Comparison of ENCODE assay signal across 19 mouse cellular contexts in the genomic region with DNA sequence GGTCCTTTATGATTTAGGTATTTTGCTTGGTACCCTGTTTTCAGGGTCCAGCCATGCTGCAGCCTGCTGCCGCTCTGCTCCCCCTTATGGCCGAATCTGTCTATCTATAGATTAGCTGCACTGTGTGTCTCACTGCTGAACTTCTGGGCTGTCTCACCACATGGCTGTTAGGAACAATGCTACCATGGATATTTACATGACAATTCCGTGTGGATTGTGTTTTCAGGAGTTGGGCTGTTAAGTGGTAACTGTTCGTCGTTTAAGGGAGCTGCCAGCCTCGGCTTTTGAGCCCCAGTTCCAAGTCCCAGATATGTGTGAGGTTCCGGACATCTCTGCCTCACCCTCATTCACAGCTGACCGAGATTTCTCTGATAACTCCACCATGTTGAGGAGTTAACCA.
DNase-seq lines count a peak whose midpoint lies in the region; ATAC-seq and TF ChIP-seq lines count a peak whose summit lies in the region.
"Had no signal": no experiment of that assay in that cellular context is flagged by ENCODE, and none has a peak within 500 bp of the region (broad histone marks: within the 10 kb centered on the region; RNA-seq: fewer than 3 reads in every experiment).

No protein-coding gene starts in this region.

- intact Hi-C loops in left cerebral cortex, adult 2 months (cut with DNase I): no loop called here
- intact Hi-C loops in left cerebral cortex, postnatal 10 days (cut with DNase I): no loop called here

- H3K9me3 ChIP-seq in neural tube, embryonic 14.5 days (ENCODE audit: control insufficient read depth, low read length): no peaks in the 10 kb centered on the region
- H3K9me3 ChIP-seq in neural tube, embryonic 15.5 days (replicated peaks): no peaks in the 10 kb centered on the region
- H3K9me3 ChIP-seq: embryonic facial prominence, embryonic 13.5 days; forebrain, embryonic 12.5 days; heart, embryonic 12.5 days; intestine, embryonic 15.5 days had no signal

- no peak for TF ChIP-seq CTCF in left cerebral cortex, adult 2 months (IDR thresholded peaks at IDR 0.05)
- TF ChIP-seq CTCF in cortical plate, adult 2 months (IDR thresholded peaks at IDR 0.05; ENCODE audit: extremely low read depth, insufficient read depth, low read length): no peak

- H3K4me1 ChIP-seq in neural tube, embryonic 14.5 days (ENCODE audit: control insufficient read depth, insufficient read depth, low read length): no peaks in the 10 kb centered on the region
- H3K4me1 ChIP-seq in neural tube, embryonic 15.5 days: peaks cover 8% of the 10 kb centered on the region; the same call in 1 of the 2 replicates
- peaks cover 9% of the 10 kb centered on the region for H3K4me1 ChIP-seq in cortical plate, adult 2 months (ENCODE audit: control insufficient read depth, insufficient read depth, low read length)
- H3K4me1 ChIP-seq: intestine, embryonic 15.5 days had no signal

- H3K4me3 ChIP-seq in left cerebral cortex, adult 2 months: no peak overlapping the region
- no peak overlapping the region for H3K4me3 ChIP-seq in neural tube, embryonic 14.5 days (ENCODE audit: low read depth, low read length)
- no peak overlapping the region for H3K4me3 ChIP-seq in neural tube, embryonic 15.5 days (replicated peaks)
- H3K4me3 ChIP-seq in cortical plate, adult 2 months (ENCODE audit: insufficient read depth, low read length): no peak overlapping the region
- H3K4me3 ChIP-seq: embryonic facial prominence, embryonic 13.5 days; forebrain, embryonic 12.5 days; heart, adult 2 months; heart, embryonic 12.5 days; intestine, embryonic 15.5 days had no signal

- H3K27me3 ChIP-seq in neural tube, embryonic 14.5 days (ENCODE audit: control insufficient read depth, insufficient read depth, low read length): no peaks in the 10 kb centered on the region
- H3K27me3 ChIP-seq in neural tube, embryonic 15.5 days (replicated peaks): no peaks in the 10 kb centered on the region
- H3K27me3 ChIP-seq: embryonic facial prominence, embryonic 13.5 days; forebrain, embryonic 12.5 days; heart, embryonic 12.5 days; intestine, embryonic 15.5 days; Patski had no signal

- no peak overlapping the region for H3K4me2 ChIP-seq in neural tube, embryonic 14.5 days (ENCODE audit: low read depth, low read length)
- H3K4me2 ChIP-seq in neural tube, embryonic 15.5 days: no peak overlapping the region
- H3K4me2 ChIP-seq: embryonic facial prominence, embryonic 13.5 days; forebrain, embryonic 12.5 days; heart, embryonic 12.5 days; intestine, embryonic 15.5 days had no signal

- TF ChIP-seq POLR2A in cortical plate, adult 2 months (IDR thresholded peaks at IDR 0.05; ENCODE audit: extremely low read depth, insufficient read depth, low read length): no peak

- 54% methylated on average over 8 of the region's 8 CpGs for WGBS in neural tube, embryonic 14.5 days
- 57% methylated on average over 8 of the region's 8 CpGs for WGBS in neural tube, embryonic 15.5 days

- ATAC-seq in neural tube, embryonic 14.5 days (ENCODE audit: low read depth): peak; percentile 5; the same call in 1 of the 2 replicates
- ATAC-seq in neural tube, embryonic 15.5 days (ENCODE audit: low FRiP score): no peak
- ATAC-seq: Patski had no signal

- no peak overlapping the region for H3K9ac ChIP-seq in neural tube, embryonic 14.5 days (replicated peaks; ENCODE audit: low read depth, low read length)
- no peak overlapping the region for H3K9ac ChIP-seq in neural tube, embryonic 15.5 days (replicated peaks)
- H3K9ac ChIP-seq: embryonic facial prominence, embryonic 13.5 days; forebrain, embryonic 12.5 days; heart, embryonic 12.5 days; intestine, embryonic 15.5 days had no signal

- no peaks in the 10 kb centered on the region for H3K36me3 ChIP-seq in neural tube, embryonic 14.5 days (ENCODE audit: control insufficient read depth, insufficient read depth, low read length)
- H3K36me3 ChIP-seq in neural tube, embryonic 15.5 days: no peaks in the 10 kb centered on the region
- H3K36me3 ChIP-seq: embryonic facial prominence, embryonic 13.5 days; forebrain, embryonic 12.5 days; G1E; heart, embryonic 12.5 days; intestine, embryonic 15.5 days had no signal

- no peak for DNase-seq in left cerebral cortex, adult 2 months (ENCODE audit: extremely low spot score in 1 of 2, low spot score in 2 of 2)
- DNase-seq in left cerebral cortex, postnatal 10 days (ENCODE audit: extremely low spot score in 1 of 2, low spot score in 2 of 2): no peak
- DNase-seq in adipocyte (ENCODE audit: low spot score): no peak
- DNase-seq in adrenal gland, adult 2 months: no peak
- DNase-seq: adrenal gland, postnatal 14 days; cerebellum, adult 11-12 months; cerebellum, adult 9-10 months; cerebellum, postnatal 25 days; gastrocnemius, postnatal 10 days; heart, adult 2 months had no signal

- peak overlapping the region; percentile 33; the same call in 1 of the 2 replicates for H3K27ac ChIP-seq in left cerebral cortex, adult 2 months
- no peak overlapping the region for H3K27ac ChIP-seq in neural tube, embryonic 14.5 days (ENCODE audit: low read depth, low read length)
- H3K27ac ChIP-seq in neural tube, embryonic 15.5 days (replicated peaks): no peak overlapping the region; the same call in 1 of the 2 replicates
- H3K27ac ChIP-seq in cortical plate, adult 2 months (ENCODE audit: insufficient read depth, low read length): 0 out of 2 replicates have a peak overlapping the region, but pooled peaks have one; percentile 10
- H3K27ac ChIP-seq: embryonic facial prominence, embryonic 13.5 days; forebrain, embryonic 12.5 days; heart, adult 2 months; intestine, embryonic 15.5 days had no signal

Comparison
In these comparisons a context has a peak if more than half of its experiments do, and no peak if none do; other contexts are left out.
1. H3K27ac ChIP-seq: peak in left cerebral cortex, adult 2 months (single experiment) and cortical plate, adult 2 months (single experiment); none in neural tube, embryonic 14.5 days (single experiment) and neural tube, embryonic 15.5 days (single experiment).